Comparison of ENCODE assay signal across 9 mouse cellular contexts in the genomic region with DNA sequence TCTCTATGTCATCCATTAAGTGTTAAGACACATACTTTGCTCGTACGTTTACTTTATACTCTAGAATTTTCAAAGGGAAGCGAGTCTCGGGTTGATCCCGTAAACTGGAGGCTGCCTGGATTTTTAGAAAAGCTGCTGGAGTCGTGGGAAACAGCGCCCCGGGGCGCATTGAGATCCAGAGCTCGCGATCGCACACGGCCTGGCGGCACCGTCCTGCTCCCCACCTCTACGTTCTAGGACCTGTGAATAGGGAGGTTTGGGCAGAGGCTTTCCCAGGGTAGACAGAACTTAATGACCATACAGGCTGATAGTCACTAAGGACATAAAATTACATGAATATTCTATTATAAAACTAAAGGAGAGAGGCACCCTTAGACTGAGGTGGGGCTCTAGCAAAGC. TPM values are rescaled to one million over a fixed set of nuclear protein-coding genes. Genes with fewer than 3 reads are reported as not detected.
DNase-seq lines count a peak whose midpoint lies in the region; ATAC-seq and TF ChIP-seq lines count a peak whose summit lies in the region.
"Had no signal": no experiment of that assay in that cellular context is flagged by ENCODE, and none has a peak within 500 bp of the region (broad histone marks: within the 10 kb centered on the region; RNA-seq: fewer than 3 reads in every experiment).

No protein-coding gene starts in this region.

- TF ChIP-seq POLR2A in kidney, adult 2 months (IDR thresholded peaks at IDR 0.05; ENCODE audit: low read depth, low read length): no peak

- 1% methylated on average over 16 of the region's 16 CpGs for WGBS in kidney, adult 2 months
- WGBS in hindbrain, embryonic 13.5 days: 1% methylated on average over 16 of the region's 16 CpGs
- under 1% methylated on average over 16 of the region's 16 CpGs for WGBS in midbrain, embryonic 14.5 days

- H3K4me1 ChIP-seq in kidney, adult 2 months (ENCODE audit: control insufficient read depth, insufficient read depth, low read length): peaks cover 37% of the 10 kb centered on the region
- H3K4me1 ChIP-seq in hindbrain, embryonic 13.5 days (replicated peaks): peaks cover 46% of the 10 kb centered on the region
- peaks cover 36% of the 10 kb centered on the region for H3K4me1 ChIP-seq in midbrain, embryonic 14.5 days (ENCODE audit: control insufficient read depth, insufficient read depth, low read length)

- no peaks in the 10 kb centered on the region for H3K9me3 ChIP-seq in hindbrain, embryonic 13.5 days
- no peaks in the 10 kb centered on the region for H3K9me3 ChIP-seq in midbrain, embryonic 14.5 days (ENCODE audit: control insufficient read depth, low read length)

- no peaks in the 10 kb centered on the region for H3K27me3 ChIP-seq in kidney, adult 2 months (replicated peaks; ENCODE audit: control insufficient read depth, insufficient read depth, low read length)
- H3K27me3 ChIP-seq in hindbrain, embryonic 13.5 days: no peaks in the 10 kb centered on the region
- H3K27me3 ChIP-seq in midbrain, embryonic 14.5 days (ENCODE audit: control insufficient read depth, insufficient read depth, low read length): no peaks in the 10 kb centered on the region
- H3K27me3 ChIP-seq: Patski had no signal

- peak overlapping the region; percentile 99 for H3K27ac ChIP-seq in kidney, adult 2 months (ENCODE audit: insufficient read depth, low read depth, low read length)
- peak overlapping the region; percentile 100 for H3K27ac ChIP-seq in hindbrain, embryonic 13.5 days
- peak overlapping the region; percentile 100 for H3K27ac ChIP-seq in midbrain, embryonic 14.5 days (replicated peaks; ENCODE audit: low read depth, low read length)

- ATAC-seq in hindbrain, embryonic 13.5 days (ENCODE audit: low FRiP score): peak; percentile 13
- ATAC-seq in midbrain, embryonic 14.5 days (ENCODE audit: low FRiP score, low TSS enrichment): peak; percentile 43; the same call in 1 of the 2 replicates

- peaks cover 12% of the 10 kb centered on the region for H3K36me3 ChIP-seq in kidney, adult 2 months (ENCODE audit: control insufficient read depth, insufficient read depth, low read length)
- 0 out of 2 replicates have a peak, but pooled peaks cover under 1% of the 10 kb centered on the region for H3K36me3 ChIP-seq in hindbrain, embryonic 13.5 days
- H3K36me3 ChIP-seq in midbrain, embryonic 14.5 days (ENCODE audit: control insufficient read depth, insufficient read depth, low read length): peaks cover 3% of the 10 kb centered on the region

- no peak for DNase-seq in kidney, adult 2 months
- no peak for DNase-seq in kidney, adult 8-10 months
- DNase-seq in ZHBTc4 (ENCODE audit: low read depth, low spot score): peak; percentile 84
- no peak for DNase-seq in midbrain, embryonic 14.5 days
- no peak for DNase-seq in adrenal gland, adult 18-20 months (ENCODE audit: low spot score in 2 of 2)
- no peak for DNase-seq in urinary bladder, adult 2 months (ENCODE audit: low spot score)
- no peak for DNase-seq in left cerebral cortex, adult 18-20 months (ENCODE audit: low spot score in 2 of 2)

- peak overlapping the region; percentile 99 for H3K4me2 ChIP-seq in hindbrain, embryonic 13.5 days
- peak overlapping the region; percentile 93 for H3K4me2 ChIP-seq in midbrain, embryonic 14.5 days (ENCODE audit: low read length)

- peak overlapping the region; percentile 34 for H3K4me3 ChIP-seq in kidney, adult 2 months (ENCODE audit: insufficient read depth, low read depth, low read length)
- peak overlapping the region; percentile 87 for H3K4me3 ChIP-seq in hindbrain, embryonic 13.5 days
- peak overlapping the region; percentile 74 for H3K4me3 ChIP-seq in midbrain, embryonic 14.5 days (replicated peaks; ENCODE audit: low read depth, low read length)

- H3K9ac ChIP-seq in hindbrain, embryonic 13.5 days: peak overlapping the region; percentile 77
- H3K9ac ChIP-seq in midbrain, embryonic 14.5 days (replicated peaks; ENCODE audit: low read length): peak overlapping the region; percentile 72

- no peak for TF ChIP-seq CTCF in kidney, adult 2 months (conservative IDR thresholded peaks at IDR 0.05; ENCODE audit: insufficient read depth, insufficient read length, low read depth, low read length)

RNA-seq across cellular contexts. Expression of a gene that starts 32.7 kb away (rescaled TPM):
- 107 and 134 TPM in 2 replicates for polyA plus RNA-seq in kidney, adult 2 months (2012; rRNA removed)
- 67.6 and 72.4 TPM in 2 replicates for polyA plus RNA-seq in hindbrain, embryonic 13.5 days (2015; fragmentation: Nextera tagmentation; extraction: Ambion mirVana)
- polyA plus RNA-seq in midbrain, embryonic 14.5 days (2014; fragmentation: Nextera tagmentation; extraction: Ambion mirVana): 73.5 and 78.2 TPM in 2 replicates
- 100 to 1,000 TPM in 1 of 2 experiments, 10 to 100 TPM in 1; 92.3 to 105 TPM for total RNA-seq in adrenal gland, adult 18-20 months (2021)
- polyA plus RNA-seq in urinary bladder, adult 2 months (2012; rRNA removed): 104 and 123 TPM in 2 replicates
- total RNA-seq in left cerebral cortex, adult 18-20 months (2021): 10 to 100 TPM; 90.8 to 93.4 TPM

Comparison
In these comparisons a context has a peak if more than half of its experiments do, and no peak if none do; other contexts are left out.
1. H3K4me3 ChIP-seq: peak in every context shown above with its lines; median percentile 87 in hindbrain, embryonic 13.5 days; 74 in midbrain, embryonic 14.5 days; 34 in kidney, adult 2 months.